Mouse (Mus musculus): ENCODE data around the gene Dmkn. TPM values are rescaled to one million over a fixed set of nuclear protein-coding genes. Genes with fewer than 3 reads are reported as not detected.
"Not testable (repeated sequence)": the region's sequence is repeated elsewhere in the genome, so short reads cannot be mapped to it uniquely, and the experiment has no call there.

Dmkn gene
- polyA plus RNA-seq, 1 experiment: 0.99 TPM

- H3K4me1 ChIP-seq (ENCODE audit: control insufficient read depth, insufficient read depth, low read length): no peaks in the 10 kb centered on the region
- H3K9ac ChIP-seq (ENCODE audit: low read depth, poor library complexity, severe bottlenecking): 0 out of 2 replicates have a peak overlapping the region, but pooled peaks have one; percentile 71
- H3K9me3 ChIP-seq (replicated peaks; ENCODE audit: control insufficient read depth, insufficient read depth, low read length, poor library complexity, severe bottlenecking): no peaks in the 10 kb centered on the region
- no peaks in the 10 kb centered on the region for H3K27me3 ChIP-seq (ENCODE audit: control insufficient read depth, insufficient read depth, low read length, poor library complexity, severe bottlenecking)
- TF ChIP-seq CTCF (IDR thresholded peaks at IDR 0.05; ENCODE audit: low read depth, low read length) (no peak), EP300 (IDR thresholded peaks at IDR 0.05; ENCODE audit: insufficient read depth, low read depth, low read length) (no peak), POLR2A (IDR thresholded peaks at IDR 0.05; ENCODE audit: insufficient read depth, low read length) (no peak)
- no peak overlapping the region for H3K27ac ChIP-seq (ENCODE audit: insufficient read depth, low read length)
- no peaks in the 10 kb centered on the region for H3K36me3 ChIP-seq (ENCODE audit: control insufficient read depth, insufficient read depth, low read length, poor library complexity, severe bottlenecking)
- no peak overlapping the region for H3K4me3 ChIP-seq (ENCODE audit: low read depth, low read length)
Measured at GRCm38 (mm10) chr7:30728214-30728613, 35.3 kb upstream of the Dmkn start.

- Histone ChIP-seq H3K27me3 (ENCODE audit: control insufficient read depth, insufficient read depth, low read length, poor library complexity, severe bottlenecking) (no peaks in the 10 kb centered on the region), H3K27ac (ENCODE audit: insufficient read depth, low read length) (no peak overlapping the region), H3K36me3 (ENCODE audit: control insufficient read depth, insufficient read depth, low read length, poor library complexity, severe bottlenecking) (no peaks in the 10 kb centered on the region), H3K4me1 (ENCODE audit: control insufficient read depth, insufficient read depth, low read length) (no peaks in the 10 kb centered on the region), H3K4me3 (ENCODE audit: low read depth, low read length) (peak overlapping the region; percentile 83), H3K9me3 (replicated peaks; ENCODE audit: control insufficient read depth, insufficient read depth, low read length, poor library complexity, severe bottlenecking) (no peaks in the 10 kb centered on the region), H3K9ac (ENCODE audit: low read depth, poor library complexity, severe bottlenecking) (peak overlapping the region; percentile 71)
- TF ChIP-seq CTCF (IDR thresholded peaks at IDR 0.05; ENCODE audit: low read depth, low read length): no peak
- TF ChIP-seq EP300 (IDR thresholded peaks at IDR 0.05; ENCODE audit: insufficient read depth, low read depth, low read length): no peak
- no peak for TF ChIP-seq POLR2A (IDR thresholded peaks at IDR 0.05; ENCODE audit: insufficient read depth, low read length)
Measured at GRCm38 (mm10) chr7:30728739-30729395, 34.7 kb upstream of the Dmkn start.

GRCm38 (mm10) chr7:30729396-30730063 is 34.0 kb upstream of the Dmkn start, which contains the start of gene Tmem147:
TSS of gene Tmem147 (minus strand) at chr7:30729540.
- Histone ChIP-seq H3K4me1 (ENCODE audit: control insufficient read depth, insufficient read depth, low read length) (no peaks in the 10 kb centered on the region), H3K9ac (ENCODE audit: low read depth, poor library complexity, severe bottlenecking) (peak within 1 kb of the TSS; percentile 71), H3K9me3 (replicated peaks; ENCODE audit: control insufficient read depth, insufficient read depth, low read length, poor library complexity, severe bottlenecking) (no peaks in the 10 kb centered on the region), H3K27ac (ENCODE audit: insufficient read depth, low read length) (peak within 1 kb of the TSS; percentile 52), H3K36me3 (ENCODE audit: control insufficient read depth, insufficient read depth, low read length, poor library complexity, severe bottlenecking) (no peaks in the 10 kb centered on the region), H3K27me3 (ENCODE audit: control insufficient read depth, insufficient read depth, low read length, poor library complexity, severe bottlenecking) (no peaks in the 10 kb centered on the region), H3K4me3 (ENCODE audit: low read depth, low read length) (peak within 1 kb of the TSS; percentile 83)
- peak; percentile 8 for TF ChIP-seq CTCF (IDR thresholded peaks at IDR 0.05; ENCODE audit: low read depth, low read length)
- peak; percentile 49 for TF ChIP-seq POLR2A (IDR thresholded peaks at IDR 0.05; ENCODE audit: insufficient read depth, low read length)
- TF ChIP-seq EP300 (IDR thresholded peaks at IDR 0.05; ENCODE audit: insufficient read depth, low read depth, low read length): 0 out of 2 replicates have a peak, but pooled peaks have one; percentile 4

GRCm38 (mm10) chr7:30730064-30730722 is 33.4 kb upstream of the Dmkn start:
- Histone ChIP-seq H3K27ac (ENCODE audit: insufficient read depth, low read length) (peak overlapping the region; percentile 52), H3K4me3 (ENCODE audit: low read depth, low read length) (peak overlapping the region; percentile 83), H3K9ac (ENCODE audit: low read depth, poor library complexity, severe bottlenecking) (peak overlapping the region; percentile 71)
- H3K27me3 ChIP-seq (ENCODE audit: control insufficient read depth, insufficient read depth, low read length, poor library complexity, severe bottlenecking); H3K9me3 ChIP-seq (replicated peaks; ENCODE audit: control insufficient read depth, insufficient read depth, low read length, poor library complexity, severe bottlenecking); H3K4me1 ChIP-seq (ENCODE audit: control insufficient read depth, insufficient read depth, low read length); H3K36me3 ChIP-seq (ENCODE audit: control insufficient read depth, insufficient read depth, low read length, poor library complexity, severe bottlenecking): not testable (repeated sequence)

GRCm38 (mm10) chr7:30736211-30736610 is 27.3 kb upstream of the Dmkn start:
- H3K27me3 ChIP-seq (ENCODE audit: control insufficient read depth, insufficient read depth, low read length, poor library complexity, severe bottlenecking): no peaks in the 10 kb centered on the region
- H3K4me1 ChIP-seq (ENCODE audit: control insufficient read depth, insufficient read depth, low read length): no peaks in the 10 kb centered on the region
- TF ChIP-seq POLR2A (IDR thresholded peaks at IDR 0.05; ENCODE audit: insufficient read depth, low read length) (no peak), CTCF (IDR thresholded peaks at IDR 0.05; ENCODE audit: low read depth, low read length) (no peak), EP300 (IDR thresholded peaks at IDR 0.05; ENCODE audit: insufficient read depth, low read depth, low read length) (no peak)
- no peaks in the 10 kb centered on the region for H3K9me3 ChIP-seq (replicated peaks; ENCODE audit: control insufficient read depth, insufficient read depth, low read length, poor library complexity, severe bottlenecking)
- H3K9ac ChIP-seq (ENCODE audit: low read depth, poor library complexity, severe bottlenecking): no peak overlapping the region
- H3K36me3 ChIP-seq (ENCODE audit: control insufficient read depth, insufficient read depth, low read length, poor library complexity, severe bottlenecking): no peaks in the 10 kb centered on the region
- H3K4me3 ChIP-seq (ENCODE audit: low read depth, low read length): no peak overlapping the region
- H3K27ac ChIP-seq (ENCODE audit: insufficient read depth, low read length): no peak overlapping the region

- H3K9ac ChIP-seq (ENCODE audit: low read depth, poor library complexity, severe bottlenecking): not testable (repeated sequence)
Measured at GRCm38 (mm10) chr7:30742570-30742969, 21.0 kb upstream of the Dmkn start.

GRCm38 (mm10) chr7:30743617-30744016 is 19.9 kb upstream of the Dmkn start, which contains the start of gene Gapdhs:
TSS of gene Gapdhs (minus strand) at chr7:30743681.
- H3K27me3 ChIP-seq (ENCODE audit: control insufficient read depth, insufficient read depth, low read length, poor library complexity, severe bottlenecking); H3K9ac ChIP-seq (ENCODE audit: low read depth, poor library complexity, severe bottlenecking); H3K4me3 ChIP-seq (ENCODE audit: low read depth, low read length); H3K4me1 ChIP-seq (ENCODE audit: control insufficient read depth, insufficient read depth, low read length); H3K27ac ChIP-seq (ENCODE audit: insufficient read depth, low read length); H3K9me3 ChIP-seq (replicated peaks; ENCODE audit: control insufficient read depth, insufficient read depth, low read length, poor library complexity, severe bottlenecking); H3K36me3 ChIP-seq (ENCODE audit: control insufficient read depth, insufficient read depth, low read length, poor library complexity, severe bottlenecking): not testable (repeated sequence)

More at GRCm38 (mm10) chr7:30742570-30742969, 21.0 kb upstream of the Dmkn start:
- H3K36me3 ChIP-seq (ENCODE audit: control insufficient read depth, insufficient read depth, low read length, poor library complexity, severe bottlenecking); H3K9me3 ChIP-seq (replicated peaks; ENCODE audit: control insufficient read depth, insufficient read depth, low read length, poor library complexity, severe bottlenecking); H3K4me3 ChIP-seq (ENCODE audit: low read depth, low read length); H3K27ac ChIP-seq (ENCODE audit: insufficient read depth, low read length); H3K27me3 ChIP-seq (ENCODE audit: control insufficient read depth, insufficient read depth, low read length, poor library complexity, severe bottlenecking); H3K4me1 ChIP-seq (ENCODE audit: control insufficient read depth, insufficient read depth, low read length): not testable (repeated sequence)

Data from ES-Bruce4 (cell line).